Mouse (Mus musculus): ENCODE measurements around the gene Calm2.

Gene Calm2

DNA sequence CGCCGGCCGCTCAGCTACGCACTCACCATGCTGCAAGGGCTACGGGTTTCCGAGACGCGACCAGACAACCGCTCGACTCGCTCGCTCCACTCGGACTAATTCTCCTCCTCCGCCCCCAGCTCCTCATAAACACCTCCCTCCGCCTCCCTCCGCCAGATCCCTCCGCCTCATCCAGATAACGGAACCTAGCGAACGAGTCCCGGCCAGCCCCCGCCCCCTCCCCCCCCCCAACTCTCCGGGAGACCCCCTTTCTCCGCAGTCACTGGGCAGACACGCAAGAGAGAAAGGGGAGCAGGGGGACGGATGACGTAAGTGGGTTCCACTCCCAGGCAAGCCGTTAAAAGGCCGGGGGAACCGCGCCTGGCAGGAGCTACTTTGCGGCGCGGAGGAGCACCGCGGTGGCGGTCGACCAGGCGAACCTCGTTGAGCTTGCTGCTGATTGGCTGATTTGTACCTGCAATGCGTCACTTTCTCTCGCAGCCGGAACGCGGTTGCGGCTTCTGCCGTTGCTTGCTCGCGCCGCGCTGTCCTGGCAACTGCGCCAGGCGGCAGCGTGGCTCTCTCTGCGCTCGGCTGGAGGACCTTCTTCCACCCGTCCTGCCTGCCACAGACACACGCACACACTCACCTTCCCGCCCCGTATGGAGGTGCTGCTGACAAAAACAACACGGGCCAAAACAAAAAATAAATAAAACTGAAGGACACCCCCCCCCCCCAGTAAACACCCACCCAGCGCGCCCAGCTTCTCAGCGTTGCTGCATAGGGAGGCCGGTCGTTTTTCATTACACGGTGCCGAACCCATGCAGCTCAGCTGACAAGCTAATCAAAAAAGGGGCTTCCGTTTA is at the start of gene Calm2:
TSS of gene Calm2 (minus strand) at position 169 of the 845 bp plus-strand sequence.
- DNase-seq (ENCODE audit: low spot score), result peak; percentile 98

DNA sequence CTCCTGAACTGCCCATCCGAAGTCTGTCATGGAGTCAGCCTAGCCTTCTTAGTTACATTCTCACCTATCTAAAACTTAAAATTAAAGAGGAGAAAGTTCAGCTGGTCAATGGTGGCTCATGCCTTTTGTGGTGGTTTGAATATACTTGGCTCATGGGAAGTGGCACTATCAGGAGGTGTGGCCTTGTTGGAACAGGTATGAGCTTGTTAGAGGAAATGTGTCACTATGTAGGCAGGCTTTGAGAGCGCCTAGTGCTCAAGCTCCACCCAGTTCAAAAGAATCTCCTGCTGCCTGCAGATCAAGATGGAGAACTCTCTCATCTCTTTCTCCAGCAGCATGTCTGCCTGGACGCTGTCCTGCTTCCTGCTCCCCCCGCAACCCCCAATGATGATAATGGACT is 48.8 kb upstream of the Calm2 start:
- no peak for DNase-seq (ENCODE audit: low spot score)

GRCm38 (mm10) chr17:87494310-87494709 is 47.6 kb upstream of the Calm2 start:
- DNase-seq (ENCODE audit: low spot score), result no peak

DNA sequence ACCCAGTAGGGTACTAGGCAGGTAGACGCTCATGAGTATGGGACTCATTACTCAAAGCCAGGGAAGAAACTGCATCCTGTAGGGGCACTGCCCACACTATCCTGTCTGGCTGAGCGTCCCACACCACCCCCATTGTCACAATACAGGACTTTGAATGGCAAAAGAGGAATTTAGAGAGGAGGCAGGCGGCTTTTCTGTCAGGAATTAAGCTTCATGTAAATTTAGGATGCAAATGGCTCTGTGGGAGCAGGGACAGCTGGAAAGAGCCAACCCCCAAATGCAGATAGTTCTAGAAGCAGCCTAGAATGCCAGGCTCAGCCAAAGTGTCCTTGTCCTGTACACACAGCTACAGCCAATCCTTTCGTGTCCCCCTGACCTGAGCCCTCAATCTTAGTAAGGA is 45.6 kb upstream of the Calm2 start:
- DNase-seq (ENCODE audit: low spot score), result no peak

DNA sequence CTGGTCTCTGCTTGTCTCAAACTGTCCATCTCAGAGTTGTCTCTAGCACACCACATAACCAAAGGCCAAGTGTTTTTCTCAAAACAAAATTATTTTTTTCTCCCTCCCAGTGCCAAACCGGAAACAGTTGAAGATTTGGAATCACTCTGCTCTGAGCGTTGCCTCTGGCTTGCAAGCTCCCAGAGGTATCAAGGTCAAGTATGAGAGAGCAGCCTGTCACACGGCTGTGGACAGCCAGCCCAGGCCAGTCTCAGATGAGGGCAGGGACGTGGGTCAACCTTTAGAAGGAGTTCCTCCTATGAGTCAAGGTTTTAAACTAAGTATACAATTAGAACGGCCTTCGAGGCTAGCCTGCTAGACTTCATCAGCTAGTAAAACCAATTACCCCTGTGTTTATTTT is 43.6 kb upstream of the Calm2 start:
- peak; percentile 12 for DNase-seq (ENCODE audit: low spot score)

GRCm38 (mm10) chr17:87485751-87486150 is 39.0 kb upstream of the Calm2 start:
- DNase-seq (ENCODE audit: low spot score), result no peak

- DNase-seq (ENCODE audit: low spot score), result no peak
Observed at GRCm38 (mm10) chr17:87482867-87483266, 36.1 kb upstream of the Calm2 start.

- no peak for DNase-seq (ENCODE audit: low spot score)
Observed at GRCm38 (mm10) chr17:87478569-87478968, 31.8 kb upstream of the Calm2 start.

DNA sequence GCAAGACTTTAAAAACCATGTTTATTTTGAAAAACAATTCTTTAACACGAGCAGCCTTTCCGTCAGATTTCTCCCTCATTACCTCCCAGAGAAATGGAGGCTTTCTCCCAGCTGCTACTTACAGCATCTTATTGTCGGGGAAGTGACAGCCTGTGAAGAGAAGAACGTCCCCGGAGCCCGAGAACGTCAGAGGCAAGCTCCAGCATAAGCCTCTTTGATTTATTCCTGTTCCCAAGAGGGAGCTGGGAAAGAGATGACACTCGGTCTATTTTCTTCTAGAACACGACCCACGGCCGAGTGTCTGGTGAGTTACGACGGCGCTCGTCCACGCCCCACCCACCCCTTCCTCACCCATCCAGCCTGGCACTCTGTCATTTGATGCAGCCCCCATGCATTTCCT is 30.9 kb upstream of the Calm2 start:
- DNase-seq (ENCODE audit: low spot score), result no peak

DNA sequence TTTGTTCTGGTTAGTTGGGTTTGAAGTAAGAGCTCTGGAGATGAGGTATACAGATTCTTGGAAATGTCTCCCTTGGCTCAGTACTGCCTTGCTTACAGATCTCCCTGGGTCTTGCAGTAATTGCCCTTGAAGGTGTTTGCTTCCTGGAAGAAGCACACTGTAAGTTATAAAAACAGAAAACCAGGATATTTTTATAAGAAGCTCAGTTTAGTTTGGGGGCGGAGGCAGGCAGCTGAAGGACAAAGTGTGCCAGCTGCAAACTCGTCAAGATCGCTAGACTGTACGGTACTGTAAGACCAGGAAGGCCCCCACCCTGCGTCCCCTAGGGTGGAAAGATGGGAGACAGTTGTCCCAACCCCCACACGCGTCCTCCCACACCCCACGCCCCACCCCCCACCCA is 28.6 kb upstream of the Calm2 start:
- no peak for DNase-seq (ENCODE audit: low spot score)

DNA sequence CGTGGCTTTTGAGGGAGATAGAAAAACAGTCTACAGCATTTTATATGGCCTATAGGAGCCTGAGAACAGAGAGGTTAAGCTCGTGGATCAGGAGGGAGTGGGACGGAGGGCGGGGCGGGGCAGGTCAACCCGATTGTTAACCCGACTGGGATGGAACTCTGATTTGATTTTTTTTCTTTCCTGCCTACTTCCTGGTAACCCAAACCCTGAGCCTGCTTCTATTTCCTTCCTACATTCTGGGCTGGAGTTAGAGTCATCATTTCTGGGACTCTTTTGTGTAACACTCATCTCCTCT is 27.7 kb upstream of the Calm2 start:
- no peak for DNase-seq (ENCODE audit: low spot score)

DNA sequence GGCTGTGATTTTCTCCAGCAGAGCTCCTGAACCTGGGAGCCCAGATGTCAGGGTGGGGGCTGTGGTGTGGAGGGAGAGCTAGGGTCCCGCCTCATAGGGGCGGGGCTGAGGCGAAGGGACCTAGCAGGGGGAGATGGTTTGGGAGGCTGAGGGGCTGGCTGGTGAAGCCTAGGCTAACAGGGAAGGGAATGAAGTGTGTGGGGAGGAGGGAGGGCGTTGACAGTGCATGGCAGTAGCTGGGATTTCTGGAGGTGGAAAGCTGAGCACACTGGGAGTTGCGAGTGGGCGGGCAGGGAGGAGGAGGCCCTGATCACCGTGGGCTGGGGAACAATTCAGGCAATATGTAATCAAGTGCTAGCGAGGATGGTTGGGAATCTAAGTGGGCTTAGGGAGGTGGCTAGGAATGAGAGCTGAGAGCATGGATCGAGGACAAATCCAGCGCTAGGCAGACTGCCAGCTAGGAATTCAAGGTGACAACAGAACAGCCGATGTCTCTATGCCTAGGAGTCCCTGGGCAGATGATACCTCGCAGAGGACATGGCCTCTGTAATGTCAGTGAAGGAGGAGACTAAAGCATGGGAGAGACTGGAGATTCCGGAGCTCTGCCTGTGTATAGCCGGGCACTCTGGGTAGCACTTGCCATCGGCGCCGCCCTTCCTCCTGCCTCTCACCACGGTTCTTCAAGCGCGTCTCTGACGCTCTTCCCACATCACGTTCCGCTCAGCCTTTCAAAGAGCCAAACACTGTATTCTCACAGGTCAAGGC is 27.2 kb upstream of the Calm2 start:
- peak; percentile 31 for DNase-seq (ENCODE audit: low spot score)

DNA sequence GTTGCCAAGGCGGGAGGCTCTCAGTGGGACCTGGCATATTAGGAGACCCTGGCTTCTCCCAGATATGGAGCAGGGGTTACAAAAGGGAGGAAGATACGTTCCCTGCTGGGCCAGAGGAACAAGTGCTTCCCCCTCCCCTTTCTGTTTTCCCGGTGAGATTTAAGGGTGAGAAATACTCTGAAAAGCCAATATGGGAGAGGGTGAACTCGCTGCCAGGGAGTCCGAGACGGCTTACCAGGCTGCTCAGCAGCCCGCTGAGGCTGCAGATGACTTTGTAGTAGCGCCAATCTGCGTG is 26.7 kb upstream of the Calm2 start:
- DNase-seq (ENCODE audit: low spot score), result no peak

DNA sequence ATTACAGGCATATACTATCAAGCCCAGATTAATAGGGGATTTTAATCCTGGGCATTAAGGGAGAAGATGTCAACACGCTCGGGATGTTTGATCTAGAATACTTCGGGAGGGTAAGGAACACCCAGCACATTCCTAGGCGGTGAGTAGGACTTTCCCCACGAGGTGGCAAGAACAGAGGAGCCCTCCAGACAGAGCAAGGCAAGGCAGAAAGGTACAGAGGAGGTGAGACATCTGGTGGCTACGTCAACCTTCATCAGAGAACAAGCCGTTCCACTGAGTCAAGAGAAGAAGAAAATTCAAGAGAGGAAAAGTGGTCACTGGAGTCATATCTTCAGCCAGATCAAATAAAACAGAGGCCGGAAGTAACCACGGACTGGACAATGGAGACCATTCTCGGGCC is 26.1 kb upstream of the Calm2 start:
- DNase-seq (ENCODE audit: low spot score), result peak; percentile 46

GRCm38 (mm10) chr17:87471661-87472060 is 24.9 kb upstream of the Calm2 start:
- no peak for DNase-seq (ENCODE audit: low spot score)

GRCm38 (mm10) chr17:87470797-87471196 is 24.1 kb upstream of the Calm2 start:
- no peak for DNase-seq (ENCODE audit: low spot score)

DNA sequence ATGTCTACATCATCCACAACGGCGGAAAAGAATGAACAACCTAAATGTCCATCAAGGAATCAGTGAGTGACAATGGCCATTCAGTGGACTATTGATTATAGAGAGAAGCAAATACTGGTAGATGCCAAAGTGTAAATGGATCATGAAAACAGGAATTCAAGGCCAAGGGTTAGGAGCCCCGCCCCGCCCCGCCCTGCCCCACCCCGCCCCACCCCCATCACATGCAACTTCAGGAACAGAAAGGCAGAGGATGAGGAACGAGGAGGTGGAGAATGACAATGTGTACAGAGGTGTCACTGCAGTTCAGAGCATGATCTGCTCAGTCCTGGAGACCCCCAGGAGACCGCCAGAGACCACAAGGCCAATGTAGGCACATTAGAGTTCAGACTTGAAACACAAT is 23.5 kb upstream of the Calm2 start:
- no peak for DNase-seq (ENCODE audit: low spot score)

DNA sequence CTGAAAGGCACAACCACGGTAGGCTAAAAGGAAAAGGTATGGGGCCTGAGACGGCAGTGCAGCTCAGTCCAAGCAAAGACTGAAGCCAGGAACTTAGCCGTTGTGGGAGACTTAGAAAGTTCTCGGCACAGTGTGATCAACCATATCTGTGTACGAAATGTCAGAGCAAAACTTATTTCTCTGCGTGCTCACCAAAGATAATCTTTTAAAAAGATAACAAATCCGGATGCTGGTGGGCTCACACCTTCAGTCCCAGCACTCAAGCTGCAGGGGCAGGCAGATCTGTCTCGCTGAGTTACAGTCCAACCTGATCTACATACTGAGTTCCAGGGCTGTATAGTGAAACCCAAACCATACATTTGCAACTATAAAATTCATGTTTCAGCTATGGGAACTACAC is 22.7 kb upstream of the Calm2 start:
- no peak for DNase-seq (ENCODE audit: low spot score)

GRCm38 (mm10) chr17:87468616-87469015 is 21.9 kb upstream of the Calm2 start:
- no peak for DNase-seq (ENCODE audit: low spot score)

GRCm38 (mm10) chr17:87461499-87461896 is 14.8 kb upstream of the Calm2 start:
- no peak for DNase-seq (ENCODE audit: low spot score)

DNA sequence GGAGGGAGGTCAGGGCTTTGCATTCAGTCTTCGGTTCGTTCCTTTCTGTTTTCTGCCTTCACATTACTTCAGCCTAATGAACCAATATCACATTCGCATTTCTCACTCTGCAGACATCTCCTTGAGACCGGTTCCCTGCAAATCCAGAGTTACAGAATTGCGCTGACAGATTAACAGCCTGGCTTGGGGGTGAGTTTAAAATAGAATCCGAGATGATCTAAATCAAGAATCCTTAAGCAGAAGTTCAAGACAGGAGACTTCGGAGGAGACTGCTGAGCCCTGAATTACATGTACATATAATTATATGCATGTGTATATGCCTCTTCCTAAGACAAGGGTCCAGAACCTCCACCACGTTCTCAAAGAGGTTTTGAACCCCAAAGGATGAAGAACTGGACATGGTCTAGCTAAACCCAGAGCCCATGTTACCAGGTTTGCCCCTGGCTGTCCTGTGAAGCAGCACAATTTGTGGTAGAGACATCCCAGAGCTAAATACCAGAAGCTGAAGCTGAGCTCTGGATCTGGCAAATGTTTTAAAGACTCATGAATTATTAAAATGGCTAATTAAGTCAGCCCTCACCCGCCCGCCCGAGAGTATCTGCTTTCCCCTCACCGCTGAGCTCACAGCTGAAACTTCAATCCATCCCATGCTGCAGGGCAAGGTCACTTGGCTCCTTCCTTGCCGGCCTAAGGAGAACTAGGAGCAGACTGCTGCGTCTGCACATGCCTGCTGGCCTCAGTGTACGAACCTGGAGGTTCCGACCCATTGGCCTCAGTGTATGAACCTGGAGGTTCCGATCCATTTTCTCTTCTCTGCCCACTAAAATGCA is 14.1 kb upstream of the Calm2 start:
- DNase-seq (ENCODE audit: low spot score), result no peak

DNA sequence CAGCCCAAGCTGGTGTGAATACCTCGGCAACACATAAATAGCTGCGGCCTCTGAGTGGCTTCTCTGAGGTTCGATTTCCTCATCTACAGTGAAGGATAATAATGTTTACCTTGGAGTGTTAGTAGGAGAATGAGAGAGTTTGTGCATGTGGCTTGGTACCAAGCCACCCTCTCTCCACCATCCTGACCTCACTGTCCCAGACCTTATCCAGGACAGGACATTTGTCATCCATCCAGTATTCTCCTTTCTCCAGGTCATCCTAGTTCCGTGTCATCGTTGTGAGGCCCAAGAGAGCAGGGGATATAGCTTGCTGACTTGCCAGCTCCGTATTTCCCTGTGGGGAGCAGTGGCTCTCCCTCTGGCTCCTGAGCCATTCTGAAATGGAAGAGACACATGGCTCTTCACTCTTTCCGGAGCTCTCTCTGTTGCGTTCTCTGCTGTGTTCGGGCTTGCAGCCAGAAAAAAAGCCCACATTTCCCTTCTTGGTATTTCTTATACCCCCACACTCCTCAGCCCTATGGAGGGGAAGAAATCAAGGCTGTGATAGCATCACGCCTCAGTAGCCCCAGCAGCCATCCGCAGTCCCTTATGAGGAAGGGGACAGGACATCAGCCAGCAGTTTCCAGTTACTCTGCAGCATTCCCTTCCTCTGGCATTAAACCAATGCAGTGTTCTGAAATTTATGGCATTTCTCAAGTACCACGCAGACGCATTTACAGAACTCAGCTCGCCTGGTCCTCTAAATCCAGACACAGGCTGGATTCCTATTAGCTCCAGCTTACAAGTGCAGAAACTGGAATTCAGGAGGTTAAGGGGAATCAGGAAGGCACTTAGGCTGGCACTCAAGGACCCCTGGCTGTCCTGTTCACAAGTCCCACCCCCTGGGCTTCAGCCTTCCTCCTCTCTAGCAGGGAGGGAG is 13.3 kb upstream of the Calm2 start:
- DNase-seq (ENCODE audit: low spot score), result no peak

Data from urinary bladder, postnatal 14 days (tissue).